Mouse (Mus musculus) CD4-positive, CD25-positive, alpha-beta regulatory T cell (primary cell): ENCODE results near the gene Shroom2. TPM values are rescaled to one million over a fixed set of nuclear protein-coding genes. Genes with fewer than 3 reads are reported as not detected.

Experiments used
- polyA plus RNA-seq: library from polyadenylated mRNA; unstranded; fragments of 100-300 nt; shearing (Covaris generic); gene quantifications from one replicate; pipeline ENCODE4 v1.2.1, GENCODE M21; 2017

Shroom2 gene
- polyA plus RNA-seq: not detected

GRCm38 (mm10) chrX:152768891-152769599 lies at the start of gene Shroom2:
Gene Shroom2, minus strand, starts transcription at chrX:152769465.

GRCm38 (mm10) chrX:152781720-152782403 lies 12.6 kb upstream of the Shroom2 start, which contains the start of gene Gpr143:
Gene Gpr143, plus strand, starts transcription at chrX:152781921.

GRCm38 (mm10) chrX:152563034-152563433 lies 206.2 kb downstream of the Shroom2 start, which contains the start of gene Cldn34a:
Gene Cldn34a, plus strand, starts transcription at chrX:152563334.

Other genes starting within 250 kb of the Shroom2 start
- not detected for gene Cldn34a, start 206.1 kb downstream of the Shroom2 start, polyA plus RNA-seq
- not detected for gene Gpr143, start 12.5 kb upstream of the Shroom2 start, polyA plus RNA-seq
- not detected for gene Usp51, start 237.0 kb upstream of the Shroom2 start, polyA plus RNA-seq